Mouse (Mus musculus) hindbrain, embryonic 11.5 days (tissue): Measurements from ENCODE around the gene Kcnn4. TPM values are rescaled to one million over a fixed set of nuclear protein-coding genes. Genes with fewer than 3 reads are reported as not detected.

Source experiments
- ATAC-seq: fragments of 200-750 bp; cut with Nextera tagmentation; 2 replicates; pipeline ENCODE4 v1.8.0; 2017; ENCODE audit warnings: mild to moderate bottlenecking, moderate TSS enrichment, moderate library complexity; ENCODE audit not compliant: low FRiP score
- DNase-seq: peaks from one replicate; pipeline ENCODE4 v3.0.0-alpha.2; 2015; ENCODE audit warnings: low spot score
- H3K27ac ChIP-seq: fragments of 300-500 bp; sonication (generic); 2 replicates; pipeline ENCODE4 v1.5.1; 2014; ENCODE audit warnings: mild to moderate bottlenecking, low read depth, low read length
- H3K27me3 ChIP-seq: fragments of 300-500 bp; sonication (generic); 2 replicates; pipeline ENCODE4 v1.6.1; 2014; ENCODE audit warnings: mild to moderate bottlenecking, low read length, moderate library complexity, mixed read lengths; ENCODE audit not compliant: control insufficient read depth, insufficient read depth
- H3K36me3 ChIP-seq: fragments of 300-500 bp; sonication (generic); 2 replicates; pipeline ENCODE4 v1.6.1; 2014; ENCODE audit warnings: mild to moderate bottlenecking, low read length, moderate library complexity, mixed read lengths; ENCODE audit not compliant: control insufficient read depth, insufficient read depth
- H3K4me1 ChIP-seq: fragments of 300-500 bp; sonication (generic); replicated peaks from 2 replicates; pipeline ENCODE4 v1.6.1; 2014; ENCODE audit warnings: low read length, mixed read lengths; ENCODE audit not compliant: control insufficient read depth, insufficient read depth
- H3K4me2 ChIP-seq: fragments of 300-500 bp; sonication (generic); replicated peaks from 2 replicates; pipeline ENCODE4 v1.6.1; 2014; ENCODE audit warnings: mild to moderate bottlenecking, low read depth, low read length
- H3K4me3 ChIP-seq: fragments of 300-500 bp; sonication (generic); 2 replicates; pipeline ENCODE4 v1.5.1; 2014; ENCODE audit warnings: low read depth, low read length
- H3K9ac ChIP-seq: fragments of 300-500 bp; sonication (generic); 2 replicates; pipeline ENCODE4 v1.6.1; 2014; ENCODE audit warnings: low read depth, low read length
- H3K9me3 ChIP-seq: fragments of 300-500 bp; sonication (generic); 2 replicates; pipeline ENCODE4 v1.6.1; 2016; ENCODE audit warnings: low read length; ENCODE audit not compliant: control insufficient read depth
- WGBS: fragments of 180-500 bp; shearing (Covaris S2); extraction: QIAGEN DNeasy Blood & Tissue Kit; methylation state at CpG from one replicate; pipeline ENCODE4 v1.1.7; 2014; 5-methylcytosine and 5-hydroxymethylcytosine counted together
- polyA plus RNA-seq: library from polyadenylated mRNA; unstranded; fragments of >200 nt; fragmentation: Nextera tagmentation; extraction: Ambion mirVana; gene quantifications from 2 replicates; pipeline ENCODE4 v1.2.1, GENCODE M21; 2014

Gene Kcnn4
- polyA plus RNA-seq, 1 experiment from 2014 or later = 3.5 TPM

DNA sequence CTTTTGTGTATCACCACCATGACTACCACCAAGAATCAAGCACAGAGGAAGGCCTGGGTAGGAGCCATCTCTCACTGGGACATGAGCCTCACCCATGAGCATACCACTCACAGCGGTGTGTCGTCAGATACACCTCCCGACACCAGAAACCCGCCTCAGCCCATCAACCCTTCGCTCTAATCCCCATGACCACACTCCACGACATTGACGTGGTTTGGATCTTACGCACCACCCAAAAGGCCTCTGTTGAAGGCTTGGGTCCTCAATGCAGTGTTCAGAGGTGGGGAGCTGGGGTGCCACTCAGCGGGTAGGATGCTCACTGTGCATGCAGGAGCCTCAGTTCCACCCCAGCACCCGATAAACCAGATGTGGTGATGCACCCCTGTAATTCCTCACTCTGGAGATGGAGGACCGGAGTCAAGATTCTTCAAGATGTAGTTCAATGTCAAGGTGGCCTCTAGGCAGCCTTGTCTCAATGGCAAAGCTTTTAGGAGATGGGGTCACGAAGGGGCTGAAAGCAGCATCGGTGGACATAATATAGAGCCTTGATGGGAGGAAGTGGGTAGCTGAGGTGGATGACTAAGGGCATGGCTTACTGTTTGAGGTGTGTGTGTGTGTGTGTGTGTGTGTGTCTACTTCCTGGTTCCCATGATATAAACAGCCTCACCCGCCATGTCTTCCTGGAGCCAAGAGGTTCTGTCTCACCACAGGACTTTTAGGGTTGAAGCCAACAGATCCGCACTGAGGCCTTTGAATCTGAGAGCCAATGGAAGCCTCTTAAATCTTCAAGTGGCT is 60.7 kb downstream of the Kcnn4 start:
- Histone ChIP-seq H3K36me3 (no peaks in the 10 kb centered on the region), H3K4me1 (no peaks in the 10 kb centered on the region), H3K9ac (no peak overlapping the region), H3K9me3 (no peaks in the 10 kb centered on the region), H3K27me3 (no peaks in the 10 kb centered on the region), H3K27ac (no peak overlapping the region), H3K4me3 (no peak overlapping the region), H3K4me2 (no peak overlapping the region)
- ATAC-seq = no peak
- no peak for DNase-seq
- 95% methylated on average over 15 of the region's 15 CpGs for WGBS

DNA sequence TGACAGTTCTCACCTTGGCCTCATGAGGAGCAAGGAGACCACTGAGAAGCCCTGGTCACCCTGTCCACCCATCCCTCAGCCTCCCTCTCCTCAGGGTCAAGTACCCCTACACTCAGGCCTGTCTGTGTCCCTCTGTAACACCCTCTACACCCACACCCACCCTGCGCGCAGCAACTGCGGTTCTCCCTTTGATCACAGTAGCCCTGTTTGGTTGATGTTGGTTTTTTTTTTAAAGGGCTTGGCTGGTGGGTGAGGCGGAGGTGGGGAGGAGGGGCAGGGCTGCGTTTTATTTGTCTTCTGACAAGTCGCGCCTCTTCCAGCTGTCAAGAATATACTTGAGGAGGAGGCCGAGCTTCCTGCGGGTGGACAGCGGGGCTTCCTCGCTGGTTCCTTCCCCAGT is 61.6 kb downstream of the Kcnn4 start:
- Histone ChIP-seq H3K27me3 (no peaks in the 10 kb centered on the region), H3K9ac (no peak overlapping the region), H3K4me1 (no peaks in the 10 kb centered on the region), H3K4me2 (no peak overlapping the region), H3K9me3 (no peaks in the 10 kb centered on the region), H3K4me3 (no peak overlapping the region), H3K27ac (no peak overlapping the region), H3K36me3 (no peaks in the 10 kb centered on the region)
- DNase-seq (no peak), ATAC-seq (no peak)
- WGBS = 69% methylated on average over 11 of the region's 11 CpGs

DNA sequence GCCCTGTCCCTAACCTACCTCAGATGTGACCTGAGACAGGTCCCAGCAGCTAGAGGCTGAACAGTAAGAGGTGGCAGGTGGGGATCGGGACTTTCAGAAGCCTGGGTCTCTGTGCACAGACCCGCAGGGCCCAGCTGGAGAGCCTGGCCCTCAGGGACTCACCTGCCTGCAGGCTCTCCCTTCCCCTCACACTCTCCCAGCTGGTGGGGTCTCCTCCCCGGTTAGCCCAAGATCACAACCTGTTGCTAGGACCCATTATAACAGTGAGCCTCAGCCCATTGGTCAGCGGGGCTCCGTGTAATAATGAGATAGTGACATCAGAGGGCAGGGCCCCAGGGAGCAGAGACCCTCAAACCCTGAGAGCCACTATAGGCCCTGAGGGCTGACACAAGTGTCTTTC is 65.2 kb downstream of the Kcnn4 start:
- H3K9me3 ChIP-seq = no peaks in the 10 kb centered on the region
- ATAC-seq (no peak), DNase-seq (no peak)
- H3K4me3 ChIP-seq = no peak overlapping the region
- no peaks in the 10 kb centered on the region for H3K36me3 ChIP-seq
- WGBS = 73% methylated on average over 5 of the region's 5 CpGs
- H3K9ac ChIP-seq = no peak overlapping the region
- H3K27ac ChIP-seq = no peak overlapping the region
- no peak overlapping the region for H3K4me2 ChIP-seq
- H3K27me3 ChIP-seq = no peaks in the 10 kb centered on the region
- H3K4me1 ChIP-seq = no peaks in the 10 kb centered on the region

Other genes starting within 250 kb of the Kcnn4 start
- 15.1 and 18.1 TPM in 2 replicates for gene Zfp235, start 236.1 kb upstream of the Kcnn4 start, polyA plus RNA-seq
- gene Zfp114, start 195.2 kb upstream of the Kcnn4 start, polyA plus RNA-seq = 4.5 and 7.8 TPM in 2 replicates
- 9.5 and 11.0 TPM in 2 replicates for gene Zfp111, start 158.8 kb upstream of the Kcnn4 start, polyA plus RNA-seq
- 4.9 and 6.1 TPM in 2 replicates for gene Zfp109, start 132.7 kb upstream of the Kcnn4 start, polyA plus RNA-seq
- gene Zfp108, start 115.5 kb upstream of the Kcnn4 start, polyA plus RNA-seq = 2.2 and 3.0 TPM in 2 replicates
- gene Zfp93, start 99.8 kb upstream of the Kcnn4 start, polyA plus RNA-seq = 7.2 and 9.6 TPM in 2 replicates
- gene Zfp61, start 69.0 kb upstream of the Kcnn4 start, polyA plus RNA-seq = 32.1 and 40.0 TPM in 2 replicates
- 12.8 and 15.4 TPM in 2 replicates for gene Zfp94, start 53.6 kb upstream of the Kcnn4 start, polyA plus RNA-seq
- gene Tescl, start 36.3 kb upstream of the Kcnn4 start, polyA plus RNA-seq = not detected in 2 replicates
- gene Lypd5, start 21.1 kb upstream of the Kcnn4 start, polyA plus RNA-seq = not detected in 2 replicates
- 18.4 and 21.3 TPM in 2 replicates for gene Smg9, start 29.4 kb downstream of the Kcnn4 start, polyA plus RNA-seq
- not detected in 2 replicates for gene Irgc1, start 82.0 kb downstream of the Kcnn4 start, polyA plus RNA-seq
- gene Plaur, start 92.2 kb downstream of the Kcnn4 start, polyA plus RNA-seq = 1.7 and 2.1 TPM in 2 replicates
- 8.8 and 12.6 TPM in 2 replicates for gene Cadm4, start 111.8 kb downstream of the Kcnn4 start, polyA plus RNA-seq
- gene Zfp428, start 136.7 kb downstream of the Kcnn4 start, polyA plus RNA-seq = 82.4 and 87.7 TPM in 2 replicates
- gene AC161166.1, start 142.2 kb downstream of the Kcnn4 start, polyA plus RNA-seq = 0.59 and 0.90 TPM in 2 replicates
- 12.8 and 14.2 TPM in 2 replicates for gene Irgq, start 160.4 kb downstream of the Kcnn4 start, polyA plus RNA-seq
- gene Pinlyp, start 175.9 kb downstream of the Kcnn4 start, polyA plus RNA-seq = 0.28 TPM in 1 of 2 replicates, not detected in the other
- 78.0 and 94.5 TPM in 2 replicates for gene Xrcc1, start 176.0 kb downstream of the Kcnn4 start, polyA plus RNA-seq
- 19.8 and 20.6 TPM in 2 replicates for gene Ethe1, start 217.3 kb downstream of the Kcnn4 start, polyA plus RNA-seq
- gene Zfp575, start 217.4 kb downstream of the Kcnn4 start, polyA plus RNA-seq = 0.93 and 1.2 TPM in 2 replicates
- 0.09 TPM in 1 of 2 replicates, not detected in the other for gene Phldb3, start 240.5 kb downstream of the Kcnn4 start, polyA plus RNA-seq